In the genomic region with DNA sequence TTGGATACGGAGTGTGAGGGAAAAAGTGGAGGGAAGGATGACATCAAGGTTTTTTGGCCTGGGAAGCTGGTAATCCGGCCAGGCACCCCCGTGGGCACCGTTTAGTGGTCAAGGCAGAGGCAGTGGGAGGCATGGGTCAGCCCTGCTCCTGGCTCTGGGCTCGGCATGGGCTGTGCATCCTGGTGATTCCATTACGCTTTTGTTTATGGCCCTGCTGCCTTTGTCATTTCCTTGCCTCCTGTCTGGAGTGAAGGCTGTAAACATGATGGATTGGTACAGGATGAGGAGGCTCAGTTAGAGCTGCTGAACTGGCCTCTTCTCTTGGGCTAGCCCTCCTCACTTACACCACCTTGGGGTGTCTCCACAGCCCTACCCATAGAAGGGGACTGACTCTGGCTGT, we compare ENCODE assay signal across 11 mouse cellular contexts. TPM values are rescaled to one million over a fixed set of nuclear protein-coding genes. Genes with fewer than 3 reads are reported as not detected.
A peak's percentile ranks its signal among the peaks of the same experiment; 100 is the strongest.
DNase-seq lines count a peak whose midpoint lies in the region; ATAC-seq and TF ChIP-seq lines count a peak whose summit lies in the region.
"Had no signal": no experiment of that assay in that cellular context is flagged by ENCODE, and none has a peak within 500 bp of the region (broad histone marks: within the 10 kb centered on the region; RNA-seq: fewer than 3 reads in every experiment).

No protein-coding gene starts in this region.

- H3K4me1 ChIP-seq in stomach, embryonic 16.5 days (ENCODE audit: control insufficient read depth, insufficient read depth, low read length), result no peaks in the 10 kb centered on the region
- H3K4me1 ChIP-seq in stomach, postnatal 0 days (replicated peaks; ENCODE audit: control insufficient read depth, insufficient read depth), result no peaks in the 10 kb centered on the region
- H3K4me1 ChIP-seq in midbrain, embryonic 13.5 days (replicated peaks), result 0 out of 2 replicates have a peak, but pooled peaks cover 3% of the 10 kb centered on the region

- H3K36me3 ChIP-seq in stomach, embryonic 16.5 days (ENCODE audit: control insufficient read depth, insufficient read depth, low read length), result no peaks in the 10 kb centered on the region
- H3K36me3 ChIP-seq in stomach, postnatal 0 days (ENCODE audit: control insufficient read depth, insufficient read depth, low read length), result no peaks in the 10 kb centered on the region
- H3K36me3 ChIP-seq in midbrain, embryonic 13.5 days, result no peaks in the 10 kb centered on the region
- H3K36me3 ChIP-seq: midbrain, embryonic 10.5 days had no signal

- H3K27ac ChIP-seq in stomach, embryonic 16.5 days (ENCODE audit: low read length), result no peak overlapping the region
- H3K27ac ChIP-seq in stomach, postnatal 0 days (replicated peaks), result no peak overlapping the region
- no peak overlapping the region for H3K27ac ChIP-seq in midbrain, embryonic 13.5 days
- H3K27ac ChIP-seq: midbrain, embryonic 10.5 days had no signal

- no peak for TF ChIP-seq EP300 in stomach, postnatal 0 days (optimal IDR thresholded peaks at IDR 0.05)

- no peak overlapping the region for H3K9ac ChIP-seq in stomach, embryonic 16.5 days (ENCODE audit: low read length)
- H3K9ac ChIP-seq in stomach, postnatal 0 days (ENCODE audit: low read length), result no peak overlapping the region
- H3K9ac ChIP-seq in midbrain, embryonic 13.5 days (replicated peaks), result no peak overlapping the region

- TF ChIP-seq CTCF in stomach, postnatal 0 days (IDR thresholded peaks at IDR 0.05; ENCODE audit: low read depth), result no peak

- 40% methylated on average over 6 of the region's 6 CpGs for WGBS in stomach, embryonic 16.5 days
- 39% methylated on average over 6 of the region's 6 CpGs for WGBS in stomach, postnatal 0 days
- WGBS in midbrain, embryonic 13.5 days, result 65% methylated on average over 6 of the region's 6 CpGs

- no peaks in the 10 kb centered on the region for H3K9me3 ChIP-seq in stomach, embryonic 16.5 days (replicated peaks; ENCODE audit: control insufficient read depth, low read length)
- no peaks in the 10 kb centered on the region for H3K9me3 ChIP-seq in stomach, postnatal 0 days (ENCODE audit: control insufficient read depth, low read length)
- H3K9me3 ChIP-seq in midbrain, embryonic 13.5 days, result no peaks in the 10 kb centered on the region
- H3K9me3 ChIP-seq: midbrain, embryonic 10.5 days had no signal

- DNase-seq in embryo, embryonic 10.5 days (ENCODE audit: low spot score), result peak; percentile 19
- DNase-seq in embryo, embryonic 10 days (ENCODE audit: low spot score), result no peak
- peak; percentile 24 for DNase-seq in kidney, postnatal 10 days
- no peak for DNase-seq in kidney, adult 11 months
- no peak for DNase-seq in stomach, postnatal 0 days (ENCODE audit: low spot score)
- DNase-seq: layer of hippocampus, postnatal 36 days had no signal

- no peak overlapping the region for H3K4me3 ChIP-seq in stomach, embryonic 16.5 days (replicated peaks; ENCODE audit: low read length)
- no peak overlapping the region for H3K4me3 ChIP-seq in stomach, postnatal 0 days (ENCODE audit: low read depth, low read length)
- H3K4me3 ChIP-seq in midbrain, embryonic 13.5 days (replicated peaks), result no peak overlapping the region
- H3K4me3 ChIP-seq: midbrain, embryonic 10.5 days had no signal

- H3K4me2 ChIP-seq in stomach, embryonic 16.5 days (ENCODE audit: low read depth, low read length), result no peak overlapping the region
- no peak overlapping the region for H3K4me2 ChIP-seq in stomach, postnatal 0 days (replicated peaks; ENCODE audit: low read depth)
- no peak overlapping the region for H3K4me2 ChIP-seq in midbrain, embryonic 13.5 days (replicated peaks)

- ATAC-seq in stomach, embryonic 16.5 days (ENCODE audit: insufficient read depth, low FRiP score), result peak; percentile 30; the same call in 1 of the 2 replicates
- no peak for ATAC-seq in stomach, postnatal 0 days (ENCODE audit: low FRiP score, low TSS enrichment)
- no peak for ATAC-seq in midbrain, embryonic 13.5 days
- no peak for ATAC-seq in frontal cortex, adult (ENCODE audit: low TSS enrichment)
- ATAC-seq: intestine, postnatal 0 days had no signal

- no peaks in the 10 kb centered on the region for H3K27me3 ChIP-seq in stomach, embryonic 16.5 days (ENCODE audit: control insufficient read depth, insufficient read depth, low read length)
- H3K27me3 ChIP-seq in stomach, postnatal 0 days (ENCODE audit: control insufficient read depth, insufficient read depth, low read length), result no peaks in the 10 kb centered on the region
- H3K27me3 ChIP-seq in midbrain, embryonic 13.5 days, result 0 out of 2 replicates have a peak, but pooled peaks cover 2% of the 10 kb centered on the region

RNA-seq across cellular contexts. Expression of a gene that starts 33.0 kb away (rescaled TPM):
- polyA plus RNA-seq in stomach, embryonic 16.5 days (2015; fragmentation: Nextera tagmentation; extraction: Ambion mirVana), result 21.5 and 23.2 TPM in 2 replicates
- 8.5 TPM in 2 replicates for polyA plus RNA-seq in stomach, postnatal 0 days (2015; fragmentation: Nextera tagmentation; extraction: Ambion mirVana)
- 48.2 and 50.7 TPM in 2 replicates for polyA plus RNA-seq in midbrain, embryonic 13.5 days (2015; fragmentation: Nextera tagmentation; extraction: Ambion mirVana)

Comparison
In these comparisons a context has a peak if more than half of its experiments do, and no peak if none do; other contexts are left out.
1. DNase-seq: peak in embryo, embryonic 10.5 days (single experiment) and kidney, postnatal 10 days (single experiment); none in embryo, embryonic 10 days (single experiment), kidney, adult 11 months (single experiment) and stomach, postnatal 0 days (single experiment).